Mouse (Mus musculus) lung, adult 2 months (tissue): ENCODE measurements around the gene Grip2.

Experiments
- CTCF ChIP-seq: fragments of 200-500 bp; IDR thresholded peaks from 2 replicates; pipeline ENCODE4 v1.5.1; 2011; ENCODE audit warnings: mild to moderate bottlenecking, low read length, control low read depth; ENCODE audit not compliant: insufficient read depth
- POLR2A ChIP-seq: fragments of 200-500 bp; IDR thresholded peaks from 2 replicates; pipeline ENCODE4 v1.6.1; 2011; ENCODE audit warnings: low read depth, mild to moderate bottlenecking, control low read depth, low read length, borderline replicate concordance; ENCODE audit errors: extremely low read depth

GRCm38 (mm10) chr6:91798496-91798895 is 28.6 kb downstream of the Grip2 start:
- no peak for TF ChIP-seq CTCF
- no peak for TF ChIP-seq POLR2A
